Mouse (Mus musculus) erythroblast, embryonic 14.5 days (primary cell): ENCODE results near the gene Vwf. TPM values are rescaled to one million over a fixed set of nuclear protein-coding genes. Genes with fewer than 3 reads are reported as not detected.

ENCODE experiments used
- H3K27me3 ChIP-seq: 2 replicates; pipeline ENCODE4 v1.6.1; 2012; ENCODE audit warnings: inconsistent platforms; ENCODE audit not compliant: control insufficient read depth
- H3K36me3 ChIP-seq: 2 replicates; pipeline ENCODE4 v1.6.1; 2012; ENCODE audit warnings: mild to moderate bottlenecking, inconsistent platforms; ENCODE audit not compliant: control insufficient read depth
- H3K4me1 ChIP-seq: 2 replicates; pipeline ENCODE4 v1.6.1; 2012; ENCODE audit warnings: inconsistent platforms; ENCODE audit not compliant: control insufficient read depth
- H3K4me3 ChIP-seq: replicated peaks from 2 replicates; pipeline ENCODE3; 2012; ENCODE audit warnings: moderate library complexity, mild to moderate bottlenecking, inconsistent platforms
- H3K9me3 ChIP-seq: 2 replicates; pipeline ENCODE4 v1.6.1; 2012; ENCODE audit warnings: low read length, inconsistent platforms, mixed read lengths; ENCODE audit not compliant: control insufficient read depth
- GATA1 ChIP-seq: IDR thresholded peaks from 2 replicates; pipeline ENCODE4 v1.6.1; 2012; ENCODE audit warnings: low read length, inconsistent platforms, mixed read lengths
- TAL1 ChIP-seq: IDR thresholded peaks from 3 replicates; pipeline ENCODE4 v1.6.1; 2012; ENCODE audit warnings: low read length, inconsistent platforms, mixed read lengths
- polyA plus RNA-seq: library from polyadenylated mRNA; stranded (reverse); fragments of >175 nt; gene quantifications from 2 replicates; pipeline ENCODE4 v1.2.3, GENCODE M21; 2012

Gene Vwf
- 0.35 and 0.67 TPM in 2 replicates for polyA plus RNA-seq

GRCm38 (mm10) chr6:125546474-125546873 lies at the start of gene Vwf:
Vwf (plus strand) TSS chr6:125546774.
- TF ChIP-seq TAL1 (no peak), GATA1 (no peak)
- no peaks in the 10 kb centered on the region for H3K9me3 ChIP-seq
- no peaks in the 10 kb centered on the region for H3K36me3 ChIP-seq
- no peak within 1 kb of the TSS for H3K4me3 ChIP-seq
- H3K4me1 ChIP-seq: peaks cover 9% of the 10 kb centered on the region
- H3K27me3 ChIP-seq: peaks cover 18% of the 10 kb centered on the region

GRCm38 (mm10) chr6:125498062-125498461 lies 48.5 kb upstream of the Vwf start:
- Histone ChIP-seq H3K4me3 (no peak overlapping the region), H3K36me3 (no peaks in the 10 kb centered on the region), H3K4me1 (peaks cover 10% of the 10 kb centered on the region), H3K27me3 (peaks cover 34% of the 10 kb centered on the region), H3K9me3 (no peaks in the 10 kb centered on the region)
- TF ChIP-seq GATA1 (no peak), TAL1 (no peak)

- Histone ChIP-seq H3K36me3 (no peaks in the 10 kb centered on the region), H3K27me3 (no peaks in the 10 kb centered on the region), H3K4me1 (no peaks in the 10 kb centered on the region), H3K4me3 (no peak overlapping the region), H3K9me3 (no peaks in the 10 kb centered on the region)
- no peak for TF ChIP-seq TAL1
These were observed 43.3 kb upstream of the Vwf start for GRCm38 (mm10) chr6:125503186-125503802.

- Histone ChIP-seq H3K36me3 (no peaks in the 10 kb centered on the region), H3K9me3 (no peaks in the 10 kb centered on the region), H3K4me1 (no peaks in the 10 kb centered on the region), H3K27me3 (no peaks in the 10 kb centered on the region), H3K4me3 (no peak overlapping the region)
- TF ChIP-seq GATA1 (no peak), TAL1 (no peak)
These were observed 41.8 kb upstream of the Vwf start for GRCm38 (mm10) chr6:125504622-125505355.

- no peak for TF ChIP-seq TAL1
- TF ChIP-seq GATA1: no peak
- Histone ChIP-seq H3K4me1 (no peaks in the 10 kb centered on the region), H3K36me3 (no peaks in the 10 kb centered on the region), H3K4me3 (no peak overlapping the region), H3K27me3 (no peaks in the 10 kb centered on the region), H3K9me3 (no peaks in the 10 kb centered on the region)
These were observed 40.1 kb upstream of the Vwf start for GRCm38 (mm10) chr6:125506427-125506826.

- peaks cover 13% of the 10 kb centered on the region for H3K4me1 ChIP-seq
- no peak for TF ChIP-seq TAL1
- TF ChIP-seq GATA1: no peak
- no peaks in the 10 kb centered on the region for H3K36me3 ChIP-seq
- H3K27me3 ChIP-seq: no peaks in the 10 kb centered on the region
- H3K9me3 ChIP-seq: no peaks in the 10 kb centered on the region
- no peak overlapping the region for H3K4me3 ChIP-seq
These were observed 36.8 kb upstream of the Vwf start for GRCm38 (mm10) chr6:125509783-125510182.

- TF ChIP-seq TAL1: no peak
- TF ChIP-seq GATA1: no peak
- Histone ChIP-seq H3K36me3 (no peaks in the 10 kb centered on the region), H3K4me1 (peaks cover 13% of the 10 kb centered on the region), H3K4me3 (no peak overlapping the region), H3K9me3 (no peaks in the 10 kb centered on the region), H3K27me3 (no peaks in the 10 kb centered on the region)
These were observed 35.9 kb upstream of the Vwf start for GRCm38 (mm10) chr6:125510645-125511044.

- Histone ChIP-seq H3K36me3 (no peaks in the 10 kb centered on the region), H3K27me3 (no peaks in the 10 kb centered on the region), H3K9me3 (no peaks in the 10 kb centered on the region), H3K4me1 (peaks cover 13% of the 10 kb centered on the region), H3K4me3 (no peak overlapping the region)
- TF ChIP-seq TAL1 (no peak), GATA1 (no peak)
These were observed 35.4 kb upstream of the Vwf start for GRCm38 (mm10) chr6:125511196-125511595.

- TF ChIP-seq GATA1 (no peak), TAL1 (no peak)
- H3K4me3 ChIP-seq: no peak overlapping the region
- H3K36me3 ChIP-seq: no peaks in the 10 kb centered on the region
- H3K4me1 ChIP-seq: peaks cover 19% of the 10 kb centered on the region
- H3K9me3 ChIP-seq: no peaks in the 10 kb centered on the region
- H3K27me3 ChIP-seq: no peaks in the 10 kb centered on the region
These were observed 33.5 kb upstream of the Vwf start for GRCm38 (mm10) chr6:125512950-125513596.
